Mouse (Mus musculus) kidney, adult 11 months (tissue): ENCODE measurements around the gene Ubac2.

Source experiments
- DNase-seq: peaks from one replicate; pipeline ENCODE4 v3.0.0; 2022

Ubac2 gene

GRCm38 (mm10) chr14:121954608-121955007 is 76.2 kb downstream of the Ubac2 start:
- no peak for DNase-seq

GRCm38 (mm10) chr14:121955176-121955795 is 76.9 kb downstream of the Ubac2 start:
- no peak for DNase-seq

GRCm38 (mm10) chr14:121956291-121956690 is 77.9 kb downstream of the Ubac2 start:
- no peak for DNase-seq

- DNase-seq: no peak
Measured at GRCm38 (mm10) chr14:121957176-121957871, 78.9 kb downstream of the Ubac2 start.

- DNase-seq: no peak
Measured at GRCm38 (mm10) chr14:121958041-121958750, 79.8 kb downstream of the Ubac2 start.

GRCm38 (mm10) chr14:121958751-121959537 is 80.5 kb downstream of the Ubac2 start:
- DNase-seq: no peak

GRCm38 (mm10) chr14:121959538-121959980 is 81.1 kb downstream of the Ubac2 start:
- DNase-seq: no peak

- no peak for DNase-seq
Measured at GRCm38 (mm10) chr14:121960031-121960430, 81.6 kb downstream of the Ubac2 start.

- no peak for DNase-seq
Measured at GRCm38 (mm10) chr14:121960531-121960930, 82.1 kb downstream of the Ubac2 start.

- DNase-seq: no peak
Measured at GRCm38 (mm10) chr14:121960997-121961396, 82.6 kb downstream of the Ubac2 start.

- no peak for DNase-seq
Measured at GRCm38 (mm10) chr14:121961496-121962127, 83.2 kb downstream of the Ubac2 start.

- no peak for DNase-seq
Measured at GRCm38 (mm10) chr14:121962128-121962890, 83.9 kb downstream of the Ubac2 start.

GRCm38 (mm10) chr14:121963251-121963941 is 85.0 kb downstream of the Ubac2 start:
- no peak for DNase-seq

- no peak for DNase-seq
Measured at GRCm38 (mm10) chr14:121963942-121964335, 85.5 kb downstream of the Ubac2 start.

GRCm38 (mm10) chr14:121964990-121965389 is 86.6 kb downstream of the Ubac2 start, which contains the start of gene Gpr183:
Gene Gpr183, minus strand, starts transcription at chr14:121965195.
- no peak for DNase-seq

GRCm38 (mm10) chr14:121965461-121965860 is 87.0 kb downstream of the Ubac2 start:
- no peak for DNase-seq

GRCm38 (mm10) chr14:121967095-121967494 is 88.7 kb downstream of the Ubac2 start:
- no peak for DNase-seq

GRCm38 (mm10) chr14:121970402-121970801 is 92.0 kb downstream of the Ubac2 start:
- no peak for DNase-seq

- no peak for DNase-seq
Measured at GRCm38 (mm10) chr14:121973114-121973513, 94.7 kb downstream of the Ubac2 start.

GRCm38 (mm10) chr14:121981531-121981930 is 103.1 kb downstream of the Ubac2 start:
- no peak for DNase-seq
